Mouse (Mus musculus): ENCODE data around the gene Cenpa.
"Not testable (repeated sequence)": the region's sequence is repeated elsewhere in the genome, so short reads cannot be mapped to it uniquely, and the experiment has no call there.

Cenpa gene

GRCm38 (mm10) chr5:30647396-30647795, 19.2 kb upstream of the Cenpa start:
- no peak for DNase-seq

GRCm38 (mm10) chr5:30647815-30648560, 18.6 kb upstream of the Cenpa start, which contains the start of gene Slc35f6:
Slc35f6 (plus strand) TSS chr5:30647933.
- DNase-seq, result peak; percentile 84 to 95

GRCm38 (mm10) chr5:30649558-30649957, 17.0 kb upstream of the Cenpa start:
- DNase-seq, result no peak

DNA sequence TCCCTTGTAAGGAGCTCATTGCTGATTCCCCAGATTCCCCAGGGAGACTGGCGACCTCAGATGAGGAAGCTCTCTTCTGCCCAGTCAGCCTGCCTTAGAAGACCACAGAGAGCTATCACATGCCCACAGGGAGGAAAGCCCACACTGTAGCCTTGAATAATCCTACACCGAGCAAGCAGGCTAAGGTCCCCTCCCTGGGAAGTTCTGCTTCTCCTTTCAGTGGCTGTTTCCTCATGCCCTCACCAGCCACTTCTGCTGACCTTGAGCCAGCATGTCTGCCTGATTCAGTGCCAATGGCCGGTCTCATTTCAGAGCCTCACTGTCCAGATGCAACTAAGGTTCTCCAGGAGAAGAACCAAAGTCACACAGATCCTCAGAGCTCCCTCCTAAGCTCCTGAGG, 15.8 kb upstream of the Cenpa start:
- no peak for DNase-seq

- no peak for DNase-seq
These were observed 15.0 kb upstream of the Cenpa start for GRCm38 (mm10) chr5:30651554-30651953.

GRCm38 (mm10) chr5:30653246-30653645, 13.3 kb upstream of the Cenpa start:
- no peak for DNase-seq

- no peak for DNase-seq
These were observed 11.5 kb upstream of the Cenpa start for GRCm38 (mm10) chr5:30655042-30655441.

DNA sequence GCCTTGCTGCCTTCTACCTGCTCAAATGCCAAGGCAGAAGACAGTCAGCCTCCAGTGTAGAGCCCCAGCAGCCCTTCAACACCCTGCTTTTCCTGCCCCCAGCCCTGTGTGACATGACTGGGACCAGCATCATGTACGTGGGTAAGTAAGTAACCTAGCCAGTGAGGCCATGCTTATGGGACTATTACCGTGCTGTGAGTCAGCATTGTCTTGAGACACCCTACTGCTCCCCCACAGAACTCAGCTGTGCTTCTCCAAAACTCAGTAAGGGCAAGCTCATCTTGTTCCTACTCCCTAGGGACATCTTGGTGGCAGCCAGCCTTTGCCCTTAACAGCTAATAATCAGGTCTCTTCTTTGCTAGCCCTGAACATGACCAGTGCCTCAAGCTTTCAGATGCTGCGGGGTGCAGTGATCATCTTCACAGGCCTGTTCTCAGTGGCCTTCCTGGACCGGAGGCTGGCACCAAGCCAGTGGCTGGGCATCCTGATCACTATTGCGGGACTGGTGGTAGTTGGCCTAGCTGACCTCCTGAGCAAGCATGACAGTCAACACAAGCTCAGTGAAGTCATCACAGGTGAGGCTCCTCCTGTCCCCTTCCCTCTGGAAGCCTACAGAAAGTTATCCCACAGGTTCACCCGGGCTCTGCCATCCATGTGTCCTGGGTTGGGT, 10.9 kb upstream of the Cenpa start:
- DNase-seq, result no peak

- no peak for DNase-seq
These were observed 7.5 kb upstream of the Cenpa start for GRCm38 (mm10) chr5:30659042-30659441.

- no peak for DNase-seq
These were observed 6.3 kb upstream of the Cenpa start for GRCm38 (mm10) chr5:30660278-30660677.

- DNase-seq, result no peak
These were observed 5.8 kb upstream of the Cenpa start for GRCm38 (mm10) chr5:30660813-30661212.

- DNase-seq, result no peak
These were observed 1.2 kb upstream of the Cenpa start for GRCm38 (mm10) chr5:30665360-30665759.

- no peak for DNase-seq
These were observed 609 bp upstream of the Cenpa start for GRCm38 (mm10) chr5:30665968-30666367.

DNA sequence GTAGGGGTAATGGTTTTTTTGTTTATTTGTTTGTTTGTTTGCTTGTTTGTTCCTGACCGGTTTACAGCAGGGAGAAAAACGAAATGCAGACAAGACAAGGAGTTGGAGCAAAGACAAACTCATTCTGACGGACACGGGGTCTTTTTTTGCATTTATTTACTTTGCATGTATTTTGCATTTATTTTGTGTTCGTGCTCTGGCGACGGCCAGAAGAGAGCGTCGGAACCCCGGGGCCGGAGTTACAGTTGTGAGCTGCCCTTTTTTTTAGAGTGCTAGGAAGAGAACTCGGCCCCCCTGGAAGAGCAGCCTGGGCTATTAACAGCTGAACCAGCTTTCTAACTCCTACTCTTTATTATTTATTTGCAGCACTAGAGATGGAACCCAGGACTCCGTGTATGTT, 638 bp downstream of the Cenpa start:
- no peak for DNase-seq

DNA sequence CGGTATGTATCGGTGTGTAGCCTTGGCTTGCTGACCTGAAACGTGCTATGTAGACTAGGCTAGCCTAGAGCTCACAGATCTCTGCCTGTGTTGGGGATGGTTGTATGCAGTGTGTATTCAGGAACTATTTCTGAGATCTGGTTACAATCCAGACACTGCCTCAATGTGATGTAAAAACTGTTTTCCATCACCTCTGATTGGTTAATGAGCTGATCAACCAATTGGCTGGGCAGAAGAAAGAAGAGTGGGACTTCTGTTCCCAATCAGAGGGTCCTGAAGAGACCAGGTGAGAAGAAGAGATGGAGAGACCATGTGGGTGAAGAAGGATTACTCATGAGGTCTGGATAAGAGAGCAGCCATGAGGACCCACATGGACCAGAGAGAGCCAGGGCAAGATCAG, 1.1 kb downstream of the Cenpa start:
- DNase-seq, result no peak

- no peak for DNase-seq
These were observed 2.3 kb downstream of the Cenpa start for GRCm38 (mm10) chr5:30668637-30669495.

DNA sequence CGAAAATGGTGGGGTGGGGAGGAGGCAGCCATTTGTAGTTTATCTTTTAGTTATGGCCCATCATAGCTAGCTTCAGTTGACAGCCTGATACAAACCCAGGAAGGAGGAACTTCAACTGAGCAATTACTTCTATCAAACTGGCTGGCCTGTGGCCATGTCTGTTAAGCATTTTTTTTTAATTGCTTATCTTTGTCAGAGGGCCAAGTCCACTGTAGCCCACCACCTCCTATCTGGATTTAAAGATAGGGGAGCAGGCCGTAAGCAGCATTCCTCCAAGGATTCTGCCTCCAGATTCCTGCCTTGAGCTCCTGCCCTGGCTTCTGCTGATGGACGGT, 2.9 kb downstream of the Cenpa start:
- no peak for DNase-seq

GRCm38 (mm10) chr5:30670091-30670490, 3.5 kb downstream of the Cenpa start:
- DNase-seq, result no peak

GRCm38 (mm10) chr5:30674001-30674400, 7.4 kb downstream of the Cenpa start:
- no peak for DNase-seq

DNA sequence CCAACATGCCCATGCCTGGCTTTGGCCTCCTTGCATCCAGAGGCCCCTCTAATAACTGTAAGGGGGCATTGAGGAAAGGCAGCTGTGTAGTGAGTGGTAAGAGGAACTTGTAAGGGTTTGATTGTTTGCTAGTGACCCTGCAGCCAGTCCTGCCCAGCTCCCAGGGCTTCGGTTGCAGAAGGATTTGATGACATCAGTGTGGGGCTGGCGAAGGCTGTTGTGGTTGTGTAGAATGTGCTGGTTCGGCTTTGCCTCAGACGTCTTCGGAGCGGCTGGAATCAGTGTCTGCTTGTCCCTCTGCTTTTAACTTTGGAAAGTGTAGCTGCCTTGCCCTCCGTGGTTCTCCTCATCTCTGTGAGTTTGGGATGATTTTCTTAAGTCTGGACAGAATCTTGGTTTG, 10.2 kb downstream of the Cenpa start:
- no peak for DNase-seq

GRCm38 (mm10) chr5:30678069-30678468, 11.5 kb downstream of the Cenpa start:
- not testable (repeated sequence) for DNase-seq

DNA sequence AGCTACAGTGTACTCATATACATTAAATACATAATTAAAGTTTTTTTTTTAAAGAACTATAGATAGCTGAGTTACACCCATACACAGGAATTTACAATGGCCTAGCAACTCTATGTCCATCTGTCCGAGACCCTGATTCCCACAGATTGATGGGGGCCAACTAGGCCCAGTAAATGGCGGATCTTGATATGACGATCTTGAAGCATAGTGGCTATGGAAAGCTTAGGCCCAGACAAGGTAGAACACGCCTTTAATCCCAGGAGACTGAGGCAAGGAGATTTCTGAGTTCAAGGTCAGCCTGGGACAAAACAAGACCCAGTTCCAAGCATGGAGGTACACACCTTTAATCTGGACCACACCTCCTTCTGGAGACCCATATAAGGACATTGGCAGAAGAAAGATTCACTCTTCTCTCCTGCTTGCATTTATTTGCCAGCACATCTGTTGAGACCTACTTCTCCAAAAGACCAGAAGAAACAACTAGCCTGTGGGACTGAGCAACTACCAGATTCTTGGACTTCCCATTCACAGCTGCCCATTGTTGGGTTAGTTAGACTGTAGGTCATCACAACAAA, 12.2 kb downstream of the Cenpa start:
- DNase-seq, result no peak

DNA sequence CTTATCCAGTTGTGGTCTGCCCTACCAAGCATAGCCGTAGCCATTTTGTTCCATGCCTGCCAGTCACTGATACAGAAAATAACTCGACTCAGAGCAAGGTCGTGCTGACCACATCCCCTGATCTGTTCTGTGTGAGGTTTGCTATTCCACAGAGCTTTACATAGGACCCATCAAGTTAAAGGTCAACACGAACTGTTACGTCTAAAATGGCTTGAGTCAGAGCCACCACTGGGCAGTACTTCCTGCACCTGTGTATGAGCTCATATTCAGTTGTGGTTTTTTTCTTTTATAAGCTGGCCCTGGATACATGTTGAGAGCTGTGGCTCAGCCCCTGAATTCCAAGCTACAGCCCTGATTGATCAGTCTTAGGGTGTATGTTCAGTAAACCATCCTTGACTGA, 13.0 kb downstream of the Cenpa start:
- DNase-seq, result no peak

All from spleen, adult 18-20 months (tissue).